Mouse (Mus musculus): Measurements from ENCODE around the gene Lgalsl.

Lgalsl gene

GRCm38 (mm10) chr11:20830686-20831505 lies at the start of gene Lgalsl:
Lgalsl (minus strand) TSS chr11:20831056.
- DNase-seq (ENCODE audit: inconsistent age in 2 of 2, low spot score in 1 of 2): peak; percentile 83 to 95

GRCm38 (mm10) chr11:20878644-20879043 lies 47.8 kb upstream of the Lgalsl start:
- peak; percentile 29 to 63 for DNase-seq (ENCODE audit: inconsistent age in 2 of 2, low spot score in 1 of 2)

GRCm38 (mm10) chr11:20877578-20878096 lies 46.8 kb upstream of the Lgalsl start:
- no peak for DNase-seq (ENCODE audit: inconsistent age in 2 of 2, low spot score in 1 of 2)

- peak in 1 of 2 experiments; percentile 51 for DNase-seq (ENCODE audit: inconsistent age in 2 of 2, low spot score in 1 of 2)
These were observed 42.5 kb upstream of the Lgalsl start for GRCm38 (mm10) chr11:20873386-20873785.

GRCm38 (mm10) chr11:20872911-20873310 lies 42.1 kb upstream of the Lgalsl start:
- DNase-seq (ENCODE audit: inconsistent age in 2 of 2, low spot score in 1 of 2): peak; percentile 79 to 88

- DNase-seq (ENCODE audit: inconsistent age in 2 of 2, low spot score in 1 of 2): no peak
These were observed 41.6 kb upstream of the Lgalsl start for GRCm38 (mm10) chr11:20872444-20872843.

GRCm38 (mm10) chr11:20869927-20870326 lies 39.1 kb upstream of the Lgalsl start:
- no peak for DNase-seq (ENCODE audit: inconsistent age in 2 of 2, low spot score in 1 of 2)

GRCm38 (mm10) chr11:20865450-20865849 lies 34.6 kb upstream of the Lgalsl start:
- DNase-seq (ENCODE audit: inconsistent age in 2 of 2, low spot score in 1 of 2): no peak

GRCm38 (mm10) chr11:20864647-20865046 lies 33.8 kb upstream of the Lgalsl start:
- DNase-seq (ENCODE audit: inconsistent age in 2 of 2, low spot score in 1 of 2): no peak

GRCm38 (mm10) chr11:20862101-20862500 lies 31.2 kb upstream of the Lgalsl start:
- no peak for DNase-seq (ENCODE audit: inconsistent age in 2 of 2, low spot score in 1 of 2)

GRCm38 (mm10) chr11:20860351-20860750 lies 29.5 kb upstream of the Lgalsl start:
- no peak for DNase-seq (ENCODE audit: inconsistent age in 2 of 2, low spot score in 1 of 2)

GRCm38 (mm10) chr11:20859858-20860257 lies 29.0 kb upstream of the Lgalsl start:
- no peak for DNase-seq (ENCODE audit: inconsistent age in 2 of 2, low spot score in 1 of 2)

- peak; percentile 74 to 90 for DNase-seq (ENCODE audit: inconsistent age in 2 of 2, low spot score in 1 of 2)
These were observed 28.2 kb upstream of the Lgalsl start for GRCm38 (mm10) chr11:20858921-20859668.

GRCm38 (mm10) chr11:20857921-20858320 lies 27.1 kb upstream of the Lgalsl start:
- DNase-seq (ENCODE audit: inconsistent age in 2 of 2, low spot score in 1 of 2): no peak

- DNase-seq (ENCODE audit: inconsistent age in 2 of 2, low spot score in 1 of 2): no peak
These were observed 23.3 kb upstream of the Lgalsl start for GRCm38 (mm10) chr11:20854032-20854741.

- no peak for DNase-seq (ENCODE audit: inconsistent age in 2 of 2, low spot score in 1 of 2)
These were observed 19.3 kb upstream of the Lgalsl start for GRCm38 (mm10) chr11:20850196-20850595.

GRCm38 (mm10) chr11:20849403-20849802 lies 18.5 kb upstream of the Lgalsl start:
- no peak for DNase-seq (ENCODE audit: inconsistent age in 2 of 2, low spot score in 1 of 2)

GRCm38 (mm10) chr11:20837366-20837765 lies 6.5 kb upstream of the Lgalsl start:
- no peak for DNase-seq (ENCODE audit: inconsistent age in 2 of 2, low spot score in 1 of 2)

- peak in 1 of 2 experiments; percentile 30 for DNase-seq (ENCODE audit: inconsistent age in 2 of 2, low spot score in 1 of 2)
These were observed 813 bp upstream of the Lgalsl start for GRCm38 (mm10) chr11:20831600-20832137.

- DNase-seq (ENCODE audit: inconsistent age in 2 of 2, low spot score in 1 of 2): peak; percentile 64 to 86
These were observed 717 bp downstream of the Lgalsl start for GRCm38 (mm10) chr11:20829993-20830685.

Measured in adrenal gland, adult (tissue).